Mouse (Mus musculus) cerebral cortex, adult 2 months (tissue): Measurements from ENCODE around the gene 4930539E08Rik.

Experiments used
- WGBS: fragments of 180-500 bp; shearing (Covaris S2); methylation state at CpG from one replicate; pipeline ENCODE4 v1.1.7; 2018; 5-methylcytosine and 5-hydroxymethylcytosine counted together

The 4930539E08Rik gene

DNA sequence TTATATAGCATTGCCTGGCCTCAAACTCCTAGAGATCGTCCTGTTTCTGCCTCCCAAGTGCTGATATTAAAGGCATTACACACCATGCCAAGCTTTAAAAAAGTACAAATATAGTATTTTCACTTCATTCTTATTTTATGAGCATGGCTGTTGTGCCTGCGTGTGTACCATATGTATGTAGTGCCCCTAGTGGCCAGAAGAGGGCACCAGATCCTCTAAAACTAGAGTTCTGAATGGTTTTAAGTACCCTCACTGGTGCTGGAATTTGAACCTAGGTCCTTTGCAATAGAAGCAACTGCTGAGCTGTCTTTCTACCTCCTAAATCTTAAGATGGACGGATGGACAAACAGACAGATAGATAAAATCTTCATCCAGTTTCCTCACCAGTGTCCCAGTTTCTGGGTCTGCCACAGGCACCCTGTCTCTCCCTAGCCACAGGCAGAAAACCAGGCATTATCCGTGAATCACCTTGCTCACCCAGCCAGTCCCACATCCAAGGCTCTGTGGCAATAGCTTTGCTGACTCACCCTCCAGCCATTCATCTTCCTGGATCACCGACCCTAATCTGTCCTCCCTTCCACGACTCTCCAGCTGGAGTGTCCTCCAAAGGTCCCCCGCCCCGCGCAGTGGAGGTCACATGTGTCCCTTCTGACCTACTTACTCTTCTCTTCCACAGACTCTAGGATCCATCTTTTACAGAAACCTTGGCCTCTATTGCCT lies 59.8 kb downstream of the 4930539E08Rik start:
- 85% methylated on average over 9 of the region's 9 CpGs for WGBS

DNA sequence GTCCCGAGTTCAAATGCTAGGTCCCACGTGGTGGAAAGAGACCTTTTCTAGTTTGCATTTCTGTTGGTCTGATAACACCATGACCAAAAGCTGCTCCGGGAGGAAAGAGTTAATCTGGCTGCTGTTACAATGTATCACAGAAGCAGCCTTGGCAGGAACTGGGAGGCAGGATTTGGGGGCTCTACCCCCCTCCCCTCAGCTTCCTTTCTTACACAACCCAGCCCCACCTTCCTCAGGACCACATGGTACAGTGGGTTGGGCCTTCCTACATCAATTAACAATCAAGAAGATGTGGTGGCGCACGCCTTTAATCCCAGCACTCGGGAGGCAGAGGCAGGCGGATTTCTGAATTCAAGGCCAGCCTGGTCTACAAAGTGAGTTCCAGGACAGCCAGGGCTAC lies 60.7 kb downstream of the 4930539E08Rik start:
- WGBS: 85% methylated on average over 7 of the region's 7 CpGs

DNA sequence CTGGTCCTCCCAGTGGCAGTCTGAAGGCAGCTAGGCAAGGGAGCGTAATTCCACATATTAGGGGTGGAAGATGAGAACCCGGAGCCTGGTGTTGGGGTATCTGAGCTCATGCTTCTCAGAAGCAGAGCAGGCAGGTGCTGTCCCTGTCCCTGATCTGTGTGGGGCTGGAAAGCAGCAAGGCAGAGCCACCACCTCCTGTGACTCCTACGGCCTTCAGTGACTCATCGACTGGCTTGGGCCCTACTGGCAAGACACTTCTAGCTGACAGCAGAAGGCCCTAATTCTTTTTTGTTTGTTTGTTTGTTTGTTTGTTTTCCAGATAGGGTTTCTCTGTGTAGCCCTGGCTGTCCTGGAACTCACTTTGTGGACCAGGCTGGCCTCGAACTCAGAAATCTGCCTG lies 64.6 kb downstream of the 4930539E08Rik start:
- 95% methylated on average over 5 of the region's 5 CpGs for WGBS

DNA sequence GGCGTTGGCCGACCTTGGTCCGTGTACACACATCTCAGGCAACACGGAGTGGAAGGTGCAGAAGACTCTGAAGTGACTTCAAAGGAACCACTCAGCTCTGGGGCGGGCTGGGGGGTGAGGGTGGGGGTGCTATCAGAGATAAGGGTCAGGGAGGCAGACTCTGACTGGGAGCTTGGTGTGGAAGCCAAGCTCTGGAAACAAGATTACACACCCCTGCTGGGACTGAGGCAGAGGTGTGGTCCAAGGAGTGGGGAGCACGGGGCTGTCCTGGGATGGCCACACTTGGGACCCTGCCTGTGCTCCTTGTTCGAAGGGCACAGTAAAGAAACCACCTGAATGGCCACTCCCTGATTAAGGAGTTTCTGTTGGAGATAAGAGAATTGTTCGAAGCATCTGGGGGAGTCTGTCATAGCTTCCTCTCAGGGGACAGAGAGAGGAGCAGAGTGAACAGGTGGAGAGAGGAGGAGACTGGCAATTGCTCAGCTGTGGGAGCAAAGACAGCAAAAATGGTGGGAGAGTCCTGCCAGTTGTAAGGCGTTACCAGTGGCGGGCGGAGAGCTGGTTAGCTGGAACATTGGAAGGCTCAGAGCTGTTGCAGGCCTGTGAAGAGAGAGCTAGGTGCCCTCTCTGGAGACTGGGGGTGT lies 68.0 kb downstream of the 4930539E08Rik start:
- 57% methylated on average over 11 of the region's 11 CpGs for WGBS
